Mouse (Mus musculus) cerebellum, adult 2 months (tissue): ENCODE measurements around the gene Uvrag.

ENCODE experiments used
- CTCF ChIP-seq: fragments of 200-500 bp; IDR thresholded peaks from 2 replicates; pipeline ENCODE4 v1.5.1; 2011; ENCODE audit warnings: low read depth, mild to moderate bottlenecking, control low read depth, low read length, moderate library complexity, borderline replicate concordance; ENCODE audit not compliant: insufficient read depth
- POLR2A ChIP-seq: fragments of 200-500 bp; IDR thresholded peaks from 2 replicates; pipeline ENCODE4 v1.6.1; 2011; ENCODE audit warnings: low read length, control low read depth, borderline replicate concordance; ENCODE audit not compliant: insufficient read depth

DNA sequence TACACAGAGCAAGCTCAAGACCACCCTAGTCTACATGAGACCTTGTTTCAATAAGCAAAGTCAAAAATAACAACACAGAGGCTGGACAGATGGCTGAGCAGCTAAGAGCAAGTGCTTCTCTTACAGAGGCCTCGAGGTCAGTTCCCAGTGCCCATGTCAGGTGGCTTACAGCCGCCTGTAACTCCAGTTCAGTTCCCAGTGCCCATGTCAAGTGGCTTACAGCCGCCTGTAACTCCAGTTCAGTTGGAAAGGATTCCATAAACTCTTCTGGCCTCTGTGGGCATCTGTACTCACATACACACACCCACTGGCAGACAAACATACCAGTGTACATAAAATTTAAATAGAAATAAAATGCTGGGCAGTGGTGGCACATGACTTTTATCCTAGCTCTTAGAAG is 46.6 kb downstream of the Uvrag start:
- TF ChIP-seq CTCF (no peak), POLR2A (no peak)
